Mouse (Mus musculus): ENCODE results near the gene Gm21731. TPM values are rescaled to one million over a fixed set of nuclear protein-coding genes. Genes with fewer than 3 reads are reported as not detected.
"Not testable (repeated sequence)": the region's sequence is repeated elsewhere in the genome, so short reads cannot be mapped to it uniquely, and the experiment has no call there.

Gene Gm21731
- polyA plus RNA-seq, 1 experiment from 2014 or later, result not detected

GRCm38 (mm10) chr13:120258817-120259658 lies 20.1 kb downstream of the Gm21731 start:
- not testable (repeated sequence) for ATAC-seq (replicated peaks; ENCODE audit: low FRiP score, low TSS enrichment, low read depth); H3K4me3 ChIP-seq (ENCODE audit: low read depth, low read length); H3K36me3 ChIP-seq (ENCODE audit: control insufficient read depth, insufficient read depth, low read length)

GRCm38 (mm10) chr13:120259718-120260117 lies 20.8 kb downstream of the Gm21731 start:
- not testable (repeated sequence) for H3K27ac ChIP-seq (ENCODE audit: low read depth); H3K9me3 ChIP-seq (ENCODE audit: control insufficient read depth, low read length); DNase-seq (ENCODE audit: low spot score); H3K4me2 ChIP-seq (ENCODE audit: low read length); H3K4me3 ChIP-seq (ENCODE audit: low read depth, low read length); H3K4me1 ChIP-seq (replicated peaks; ENCODE audit: control insufficient read depth, insufficient read depth, low read length); H3K27me3 ChIP-seq (replicated peaks; ENCODE audit: control insufficient read depth, insufficient read depth, low read length); H3K9ac ChIP-seq (ENCODE audit: low read length); H3K36me3 ChIP-seq (ENCODE audit: control insufficient read depth, insufficient read depth, low read length); ATAC-seq (replicated peaks; ENCODE audit: low FRiP score, low TSS enrichment, low read depth)
- 61% methylated on average over 3 of the region's 3 CpGs for WGBS

More at GRCm38 (mm10) chr13:120258817-120259658, 20.1 kb downstream of the Gm21731 start:
- not testable (repeated sequence) for DNase-seq (ENCODE audit: low spot score); H3K9me3 ChIP-seq (ENCODE audit: control insufficient read depth, low read length); H3K4me1 ChIP-seq (replicated peaks; ENCODE audit: control insufficient read depth, insufficient read depth, low read length); H3K4me2 ChIP-seq (ENCODE audit: low read length); H3K27ac ChIP-seq (ENCODE audit: low read depth); H3K27me3 ChIP-seq (replicated peaks; ENCODE audit: control insufficient read depth, insufficient read depth, low read length); H3K9ac ChIP-seq (ENCODE audit: low read length)
- 84% methylated on average over 3 of the region's 3 CpGs for WGBS

GRCm38 (mm10) chr13:120262870-120263269 lies 24.0 kb downstream of the Gm21731 start, which contains the start of gene AF067061:
TSS of gene AF067061 (plus strand) at chr13:120263114.
- not testable (repeated sequence) for H3K27me3 ChIP-seq (replicated peaks; ENCODE audit: control insufficient read depth, insufficient read depth, low read length); ATAC-seq (replicated peaks; ENCODE audit: low FRiP score, low TSS enrichment, low read depth); H3K4me3 ChIP-seq (ENCODE audit: low read depth, low read length); DNase-seq (ENCODE audit: low spot score); H3K9me3 ChIP-seq (ENCODE audit: control insufficient read depth, low read length); H3K36me3 ChIP-seq (ENCODE audit: control insufficient read depth, insufficient read depth, low read length); H3K4me2 ChIP-seq (ENCODE audit: low read length); H3K27ac ChIP-seq (ENCODE audit: low read depth); H3K4me1 ChIP-seq (replicated peaks; ENCODE audit: control insufficient read depth, insufficient read depth, low read length); H3K9ac ChIP-seq (ENCODE audit: low read length)
- 85% methylated on average over 2 of the region's 2 CpGs for WGBS

- not testable (repeated sequence) for ATAC-seq (replicated peaks; ENCODE audit: low FRiP score, low TSS enrichment, low read depth); DNase-seq (ENCODE audit: low spot score); H3K9ac ChIP-seq (ENCODE audit: low read length); H3K27ac ChIP-seq (ENCODE audit: low read depth); H3K4me3 ChIP-seq (ENCODE audit: low read depth, low read length); H3K4me2 ChIP-seq (ENCODE audit: low read length); H3K4me1 ChIP-seq (replicated peaks; ENCODE audit: control insufficient read depth, insufficient read depth, low read length); H3K27me3 ChIP-seq (replicated peaks; ENCODE audit: control insufficient read depth, insufficient read depth, low read length); H3K36me3 ChIP-seq (ENCODE audit: control insufficient read depth, insufficient read depth, low read length); H3K9me3 ChIP-seq (ENCODE audit: control insufficient read depth, low read length)
- 11% methylated on average over 2 of the region's 2 CpGs for WGBS
These were observed 38.9 kb downstream of the Gm21731 start for GRCm38 (mm10) chr13:120277837-120278236.

GRCm38 (mm10) chr13:120278784-120279183 lies 39.9 kb downstream of the Gm21731 start:
- DNase-seq (ENCODE audit: low spot score), result no peak
- no peak overlapping the region for H3K27ac ChIP-seq (ENCODE audit: low read depth)
- H3K9me3 ChIP-seq (ENCODE audit: control insufficient read depth, low read length), result no peaks in the 10 kb centered on the region
- H3K4me1 ChIP-seq (replicated peaks; ENCODE audit: control insufficient read depth, insufficient read depth, low read length), result no peaks in the 10 kb centered on the region
- no peak overlapping the region for H3K4me2 ChIP-seq (ENCODE audit: low read length)
- no peak overlapping the region for H3K4me3 ChIP-seq (ENCODE audit: low read depth, low read length)
- ATAC-seq (replicated peaks; ENCODE audit: low FRiP score, low TSS enrichment, low read depth), result no peak
- H3K27me3 ChIP-seq (replicated peaks; ENCODE audit: control insufficient read depth, insufficient read depth, low read length), result no peaks in the 10 kb centered on the region
- no peak overlapping the region for H3K9ac ChIP-seq (ENCODE audit: low read length)
- 94% methylated on average over 9 of the region's 9 CpGs for WGBS
- no peaks in the 10 kb centered on the region for H3K36me3 ChIP-seq (ENCODE audit: control insufficient read depth, insufficient read depth, low read length)

Other genes starting within 250 kb of the Gm21731 start
- not detected in 2 replicates for gene Gm36079, start 212.1 kb upstream of the Gm21731 start, polyA plus RNA-seq (2014; fragmentation: Nextera tagmentation; extraction: Ambion mirVana)
- not detected in 2 replicates for gene Gm21188, start 186.9 kb upstream of the Gm21731 start, polyA plus RNA-seq (2014; fragmentation: Nextera tagmentation; extraction: Ambion mirVana)
- gene Gm20767, start 98.9 kb upstream of the Gm21731 start, polyA plus RNA-seq (2014; fragmentation: Nextera tagmentation; extraction: Ambion mirVana), result not detected in 2 replicates
- not detected in 2 replicates for gene Gm21818, start 66.7 kb upstream of the Gm21731 start, polyA plus RNA-seq (2014; fragmentation: Nextera tagmentation; extraction: Ambion mirVana)
- gene Gm21762, start 23.2 kb upstream of the Gm21731 start, polyA plus RNA-seq (2014; fragmentation: Nextera tagmentation; extraction: Ambion mirVana), result not detected in 2 replicates
- not detected in 2 replicates for gene AF067061, start 24.0 kb downstream of the Gm21731 start, polyA plus RNA-seq (2014; fragmentation: Nextera tagmentation; extraction: Ambion mirVana)
- 0.27 and 0.44 TPM in 2 replicates for gene BC147527, start 61.3 kb downstream of the Gm21731 start, polyA plus RNA-seq (2014; fragmentation: Nextera tagmentation; extraction: Ambion mirVana)
- not detected in 2 replicates for gene Tcstv3, start 77.8 kb downstream of the Gm21731 start, polyA plus RNA-seq (2014; fragmentation: Nextera tagmentation; extraction: Ambion mirVana)